Mouse (Mus musculus): Measurements from ENCODE around the gene Tsen2. TPM values are rescaled to one million over a fixed set of nuclear protein-coding genes. Genes with fewer than 3 reads are reported as not detected.

Gene Tsen2
- polyA plus RNA-seq, 1 experiment: 26.2 TPM

GRCm38 (mm10) chr6:115606461-115606860 is 62.0 kb downstream of the Tsen2 start:
- Histone ChIP-seq H3K27ac (ENCODE audit: insufficient read depth, low read length) (peak overlapping the region; percentile 24; the same call in 1 of the 2 replicates), H3K4me1 (ENCODE audit: control insufficient read depth, insufficient read depth, low read length) (peaks cover 21% of the 10 kb centered on the region), H3K27me3 (ENCODE audit: control insufficient read depth, insufficient read depth, low read length) (no peaks in the 10 kb centered on the region), H3K4me3 (replicated peaks; ENCODE audit: insufficient read depth, low read depth, low read length) (no peak overlapping the region)
- WGBS: 16% methylated on average over 1 of the region's 1 CpGs
- TF ChIP-seq POLR2A (IDR thresholded peaks at IDR 0.05; ENCODE audit: borderline replicate concordance, insufficient read depth, low read length): no peak
- TF ChIP-seq CTCF (IDR thresholded peaks at IDR 0.05; ENCODE audit: borderline replicate concordance, insufficient read depth, low read depth, low read length): no peak
- no peak for DNase-seq

- DNase-seq: peak; percentile 44 to 51
- Histone ChIP-seq H3K27me3 (ENCODE audit: control insufficient read depth, insufficient read depth, low read length) (no peaks in the 10 kb centered on the region), H3K4me1 (ENCODE audit: control insufficient read depth, insufficient read depth, low read length) (peaks cover 21% of the 10 kb centered on the region), H3K27ac (ENCODE audit: insufficient read depth, low read length) (peak overlapping the region; percentile 58), H3K4me3 (replicated peaks; ENCODE audit: insufficient read depth, low read depth, low read length) (no peak overlapping the region)
- TF ChIP-seq CTCF (IDR thresholded peaks at IDR 0.05; ENCODE audit: borderline replicate concordance, insufficient read depth, low read depth, low read length): no peak
- no peak for TF ChIP-seq POLR2A (IDR thresholded peaks at IDR 0.05; ENCODE audit: borderline replicate concordance, insufficient read depth, low read length)
- whole genome bisulfite sequencing: 14% methylated on average over 4 of the region's 4 CpGs
Observed at GRCm38 (mm10) chr6:115607429-115607828, 63.0 kb downstream of the Tsen2 start.

GRCm38 (mm10) chr6:115609121-115609520 is 64.7 kb downstream of the Tsen2 start:
- DNase-seq: no peak
- no peak overlapping the region for H3K27ac ChIP-seq (ENCODE audit: insufficient read depth, low read length)
- WGBS: 78% methylated on average over 3 of the region's 3 CpGs
- no peak for TF ChIP-seq POLR2A (IDR thresholded peaks at IDR 0.05; ENCODE audit: borderline replicate concordance, insufficient read depth, low read length)
- TF ChIP-seq CTCF (IDR thresholded peaks at IDR 0.05; ENCODE audit: borderline replicate concordance, insufficient read depth, low read depth, low read length): peak; percentile 30; the same call in 1 of the 2 replicates
- H3K4me3 ChIP-seq (replicated peaks; ENCODE audit: insufficient read depth, low read depth, low read length): no peak overlapping the region
- H3K4me1 ChIP-seq (ENCODE audit: control insufficient read depth, insufficient read depth, low read length): peaks cover 18% of the 10 kb centered on the region
- H3K27me3 ChIP-seq (ENCODE audit: control insufficient read depth, insufficient read depth, low read length): no peaks in the 10 kb centered on the region

DNA sequence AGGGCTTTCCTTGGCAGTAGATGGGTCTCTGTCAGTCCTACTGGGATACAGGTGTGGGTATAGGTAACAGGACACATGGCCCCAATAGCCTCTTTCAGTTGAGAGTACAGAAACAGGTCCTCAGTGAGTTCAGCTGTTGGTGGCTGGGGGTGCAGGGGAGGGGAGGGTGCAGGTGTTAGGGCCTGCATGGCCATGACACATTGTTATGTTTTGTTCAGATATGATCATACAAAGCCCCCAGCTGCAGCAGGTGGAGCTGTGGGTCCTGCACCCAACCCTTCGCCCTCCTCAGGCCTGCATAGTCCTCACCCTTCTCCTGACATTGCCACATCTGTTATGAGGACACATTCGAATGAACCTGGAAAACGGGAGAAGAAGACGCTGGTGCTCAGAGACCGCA is 65.8 kb downstream of the Tsen2 start:
- DNase-seq: no peak
- WGBS: 90% methylated on average over 5 of the region's 5 CpGs
- Histone ChIP-seq H3K27ac (ENCODE audit: insufficient read depth, low read length) (no peak overlapping the region), H3K27me3 (ENCODE audit: control insufficient read depth, insufficient read depth, low read length) (no peaks in the 10 kb centered on the region), H3K4me1 (ENCODE audit: control insufficient read depth, insufficient read depth, low read length) (peaks cover 15% of the 10 kb centered on the region), H3K4me3 (replicated peaks; ENCODE audit: insufficient read depth, low read depth, low read length) (no peak overlapping the region)
- TF ChIP-seq CTCF (IDR thresholded peaks at IDR 0.05; ENCODE audit: borderline replicate concordance, insufficient read depth, low read depth, low read length): no peak
- TF ChIP-seq POLR2A (IDR thresholded peaks at IDR 0.05; ENCODE audit: borderline replicate concordance, insufficient read depth, low read length): no peak

- no peak for TF ChIP-seq CTCF (IDR thresholded peaks at IDR 0.05; ENCODE audit: borderline replicate concordance, insufficient read depth, low read depth, low read length)
- TF ChIP-seq POLR2A (IDR thresholded peaks at IDR 0.05; ENCODE audit: borderline replicate concordance, insufficient read depth, low read length): no peak
- peak overlapping the region; percentile 24; the same call in 1 of the 2 replicates for H3K27ac ChIP-seq (ENCODE audit: insufficient read depth, low read length)
- no peak overlapping the region for H3K4me3 ChIP-seq (replicated peaks; ENCODE audit: insufficient read depth, low read depth, low read length)
- no peaks in the 10 kb centered on the region for H3K27me3 ChIP-seq (ENCODE audit: control insufficient read depth, insufficient read depth, low read length)
- DNase-seq: no peak
- peaks cover 7% of the 10 kb centered on the region for H3K4me1 ChIP-seq (ENCODE audit: control insufficient read depth, insufficient read depth, low read length)
Observed at GRCm38 (mm10) chr6:115613793-115614192, 69.3 kb downstream of the Tsen2 start.

- no peak for DNase-seq
- WGBS: 79% methylated on average over 3 of the region's 3 CpGs
Observed at GRCm38 (mm10) chr6:115615983-115616382, 71.5 kb downstream of the Tsen2 start.

GRCm38 (mm10) chr6:115619818-115620217 is 75.4 kb downstream of the Tsen2 start:
- Histone ChIP-seq H3K4me1 (ENCODE audit: control insufficient read depth, insufficient read depth, low read length) (0 out of 2 replicates have a peak, but pooled peaks cover 2% of the 10 kb centered on the region), H3K27ac (ENCODE audit: insufficient read depth, low read length) (no peak overlapping the region), H3K27me3 (ENCODE audit: control insufficient read depth, insufficient read depth, low read length) (no peaks in the 10 kb centered on the region), H3K4me3 (replicated peaks; ENCODE audit: insufficient read depth, low read depth, low read length) (no peak overlapping the region)
- WGBS: 90% methylated on average over 10 of the region's 10 CpGs
- DNase-seq: no peak
- no peak for TF ChIP-seq POLR2A (IDR thresholded peaks at IDR 0.05; ENCODE audit: borderline replicate concordance, insufficient read depth, low read length)
- no peak for TF ChIP-seq CTCF (IDR thresholded peaks at IDR 0.05; ENCODE audit: borderline replicate concordance, insufficient read depth, low read depth, low read length)

More at GRCm38 (mm10) chr6:115615983-115616382, 71.5 kb downstream of the Tsen2 start:
- Histone ChIP-seq H3K4me3 (replicated peaks; ENCODE audit: insufficient read depth, low read depth, low read length) (no peak overlapping the region), H3K27ac (ENCODE audit: insufficient read depth, low read length) (no peak overlapping the region), H3K27me3 (ENCODE audit: control insufficient read depth, insufficient read depth, low read length) (no peaks in the 10 kb centered on the region), H3K4me1 (ENCODE audit: control insufficient read depth, insufficient read depth, low read length) (peaks cover 7% of the 10 kb centered on the region)
- TF ChIP-seq POLR2A (IDR thresholded peaks at IDR 0.05; ENCODE audit: borderline replicate concordance, insufficient read depth, low read length): no peak
- TF ChIP-seq CTCF (IDR thresholded peaks at IDR 0.05; ENCODE audit: borderline replicate concordance, insufficient read depth, low read depth, low read length): no peak

DNA sequence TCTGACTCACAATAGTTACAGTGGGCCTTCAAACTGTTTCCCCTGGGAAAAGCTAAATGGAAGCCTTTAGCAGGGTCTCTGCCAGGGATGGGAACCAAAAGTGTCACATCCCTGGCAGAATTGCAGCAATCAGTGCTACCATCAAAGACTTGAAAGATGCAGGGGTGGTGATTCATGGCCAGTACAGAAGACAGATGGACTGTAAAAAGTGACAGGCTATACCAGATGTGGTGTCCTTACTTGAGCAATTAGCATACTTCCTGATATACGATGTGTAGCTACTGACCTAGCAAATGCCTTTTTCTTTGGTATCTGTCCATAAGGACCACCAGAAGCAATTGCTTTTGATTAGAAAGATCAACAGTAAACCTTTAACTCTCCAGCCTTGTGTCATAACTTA is 76.5 kb downstream of the Tsen2 start:
- Histone ChIP-seq H3K27ac (ENCODE audit: insufficient read depth, low read length) (no peak overlapping the region), H3K27me3 (ENCODE audit: control insufficient read depth, insufficient read depth, low read length) (no peaks in the 10 kb centered on the region), H3K4me1 (ENCODE audit: control insufficient read depth, insufficient read depth, low read length) (0 out of 2 replicates have a peak, but pooled peaks cover 2% of the 10 kb centered on the region), H3K4me3 (replicated peaks; ENCODE audit: insufficient read depth, low read depth, low read length) (no peak overlapping the region)
- TF ChIP-seq POLR2A (IDR thresholded peaks at IDR 0.05; ENCODE audit: borderline replicate concordance, insufficient read depth, low read length): no peak
- 78% methylated on average over 1 of the region's 1 CpGs for WGBS
- no peak for DNase-seq
